Mouse (Mus musculus) olfactory bulb, adult 2 months (tissue): ENCODE data around the gene Copz1. TPM values are rescaled to one million over a fixed set of nuclear protein-coding genes. Genes with fewer than 3 reads are reported as not detected.

Experiments
- H3K27ac ChIP-seq: fragments of 200-500 bp; 2 replicates; pipeline ENCODE4 v1.5.1; 2012; ENCODE audit warnings: low read depth, low read length; ENCODE audit not compliant: insufficient read depth
- H3K4me1 ChIP-seq: fragments of 200-500 bp; 2 replicates; pipeline ENCODE4 v1.6.1; 2012; ENCODE audit warnings: low read length; ENCODE audit not compliant: control insufficient read depth, insufficient read depth
- H3K4me3 ChIP-seq: fragments of 200-500 bp; 2 replicates; pipeline ENCODE4 v1.5.1; 2012; ENCODE audit warnings: mild to moderate bottlenecking, low read depth, low read length, moderate library complexity; ENCODE audit not compliant: insufficient read depth
- CTCF ChIP-seq: fragments of 200-500 bp; IDR thresholded peaks from 2 replicates; pipeline ENCODE4 v1.5.1; 2012; ENCODE audit warnings: low read depth, mild to moderate bottlenecking, low read length, moderate library complexity; ENCODE audit not compliant: insufficient read depth
- POLR2A ChIP-seq: fragments of 200-500 bp; IDR thresholded peaks from 2 replicates; pipeline ENCODE4 v1.6.1; 2012; ENCODE audit warnings: mild to moderate bottlenecking, low read depth, low read length, moderate library complexity; ENCODE audit not compliant: insufficient read depth
- WGBS: fragments of 180-500 bp; shearing (Covaris S2); methylation state at CpG from one replicate; pipeline ENCODE4 v1.1.7; 2018; 5-methylcytosine and 5-hydroxymethylcytosine counted together
- polyA plus RNA-seq: library from polyadenylated mRNA; stranded (reverse); fragments of >200 nt; gene quantifications from 2 replicates; pipeline ENCODE4 v1.2.4, GENCODE M21; 2012; ENCODE audit warnings: low replicate concordance; ENCODE audit not compliant: missing spikeins, insufficient read depth, insufficient read length

Copz1 gene
- polyA plus RNA-seq, 1 experiment, result not detected

- 2% methylated on average over 21 of the region's 26 CpGs for WGBS
- Histone ChIP-seq H3K27ac (no peak overlapping the region), H3K4me3 (peak overlapping the region; percentile 65), H3K4me1 (peaks cover 10% of the 10 kb centered on the region)
- no peak for TF ChIP-seq POLR2A
Measured at GRCm38 (mm10) chr15:103323070-103323454, 50.5 kb downstream of the Copz1 start.

GRCm38 (mm10) chr15:103323455-103324247 is 51.1 kb downstream of the Copz1 start:
- Histone ChIP-seq H3K4me3 (peak overlapping the region; percentile 65), H3K4me1 (peaks cover 10% of the 10 kb centered on the region), H3K27ac (no peak overlapping the region)
- WGBS, result under 1% methylated on average over 40 of the region's 40 CpGs
- TF ChIP-seq CTCF, result peak; percentile 83
- no peak for TF ChIP-seq POLR2A

- WGBS, result 48% methylated on average over 5 of the region's 5 CpGs
- TF ChIP-seq CTCF, result no peak
- no peak for TF ChIP-seq POLR2A
- Histone ChIP-seq H3K4me3 (no peak overlapping the region), H3K4me1 (peaks cover 27% of the 10 kb centered on the region), H3K27ac (peak overlapping the region; percentile 52)
Measured at GRCm38 (mm10) chr15:103333081-103333615, 60.6 kb downstream of the Copz1 start.

- Histone ChIP-seq H3K4me3 (no peak overlapping the region; the same call in 1 of the 2 replicates), H3K4me1 (peaks cover 30% of the 10 kb centered on the region), H3K27ac (peak overlapping the region; percentile 52)
- TF ChIP-seq POLR2A (no peak), CTCF (no peak)
- 66% methylated on average over 5 of the region's 5 CpGs for WGBS
Measured at GRCm38 (mm10) chr15:103333738-103334137, 61.2 kb downstream of the Copz1 start.

GRCm38 (mm10) chr15:103334194-103334593 is 61.7 kb downstream of the Copz1 start:
- Histone ChIP-seq H3K4me3 (no peak overlapping the region), H3K4me1 (peaks cover 34% of the 10 kb centered on the region), H3K27ac (peak overlapping the region; percentile 52)
- TF ChIP-seq CTCF (no peak), POLR2A (no peak)
- 49% methylated on average over 2 of the region's 2 CpGs for WGBS

GRCm38 (mm10) chr15:103335040-103335439 is 62.5 kb downstream of the Copz1 start:
- Histone ChIP-seq H3K4me3 (no peak overlapping the region), H3K4me1 (peaks cover 40% of the 10 kb centered on the region), H3K27ac (peak overlapping the region; percentile 41)
- WGBS, result 77% methylated on average over 3 of the region's 3 CpGs
- no peak for TF ChIP-seq CTCF
- no peak for TF ChIP-seq POLR2A

GRCm38 (mm10) chr15:103335488-103336235 is 63.1 kb downstream of the Copz1 start:
- WGBS, result 32% methylated on average over 7 of the region's 7 CpGs

GRCm38 (mm10) chr15:103336996-103337667 is 64.6 kb downstream of the Copz1 start:
- 55% methylated on average over 11 of the region's 11 CpGs for WGBS
- Histone ChIP-seq H3K4me3 (no peak overlapping the region), H3K4me1 (peaks cover 56% of the 10 kb centered on the region), H3K27ac (no peak overlapping the region)
- TF ChIP-seq POLR2A, result no peak

More at GRCm38 (mm10) chr15:103335488-103336235, 63.1 kb downstream of the Copz1 start:
- Histone ChIP-seq H3K4me1 (peaks cover 44% of the 10 kb centered on the region), H3K27ac (peak overlapping the region; percentile 41), H3K4me3 (no peak overlapping the region)
- TF ChIP-seq POLR2A (no peak), CTCF (no peak)
